Mouse (Mus musculus) bone marrow macrophage, adult 2 months (primary cell): ENCODE measurements at regions not wholly inside any gene's neighbourhood (a gene's known extent, or its start where the extent isn't known, plus 50 kb on each side); places are given as distances from the start of the nearest gene placed in this dataset.

ENCODE experiments used
- CTCF ChIP-seq: IDR thresholded peaks from 2 replicates; pipeline ENCODE4 v1.5.1; 2012; ENCODE audit warnings: low read depth, mild to moderate bottlenecking, low read length, moderate library complexity
- POLR2A ChIP-seq: IDR thresholded peaks from 2 replicates; pipeline ENCODE4 v1.6.1; 2012; ENCODE audit warnings: mild to moderate bottlenecking, low read depth, low read length, borderline replicate concordance

DNA sequence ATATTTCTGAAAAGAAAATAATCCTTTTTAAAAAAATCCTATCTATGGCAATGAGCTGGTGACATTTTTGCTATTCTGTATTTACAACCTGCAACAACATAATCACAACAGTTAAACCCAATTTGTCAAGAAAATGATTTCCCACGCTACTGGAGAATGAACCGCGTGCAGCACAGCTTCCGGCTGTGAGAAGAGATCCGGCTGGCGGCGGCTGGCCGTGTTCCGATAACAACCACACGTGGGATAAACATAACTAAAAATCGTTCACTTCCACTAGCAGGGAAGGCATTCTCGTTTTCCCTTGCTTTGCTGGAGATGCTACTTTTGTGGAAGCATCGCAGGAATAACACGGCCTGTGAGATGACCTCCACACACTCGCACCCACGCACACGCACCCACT, 224.5 kb upstream of the Hnrnpa3 start:
- TF ChIP-seq POLR2A, result no peak
- no peak for TF ChIP-seq CTCF
